Mouse (Mus musculus): Measurements from ENCODE around the gene Btbd11.
A peak's percentile ranks its signal among the peaks of the same experiment; 100 is the strongest.

Gene Btbd11

DNA sequence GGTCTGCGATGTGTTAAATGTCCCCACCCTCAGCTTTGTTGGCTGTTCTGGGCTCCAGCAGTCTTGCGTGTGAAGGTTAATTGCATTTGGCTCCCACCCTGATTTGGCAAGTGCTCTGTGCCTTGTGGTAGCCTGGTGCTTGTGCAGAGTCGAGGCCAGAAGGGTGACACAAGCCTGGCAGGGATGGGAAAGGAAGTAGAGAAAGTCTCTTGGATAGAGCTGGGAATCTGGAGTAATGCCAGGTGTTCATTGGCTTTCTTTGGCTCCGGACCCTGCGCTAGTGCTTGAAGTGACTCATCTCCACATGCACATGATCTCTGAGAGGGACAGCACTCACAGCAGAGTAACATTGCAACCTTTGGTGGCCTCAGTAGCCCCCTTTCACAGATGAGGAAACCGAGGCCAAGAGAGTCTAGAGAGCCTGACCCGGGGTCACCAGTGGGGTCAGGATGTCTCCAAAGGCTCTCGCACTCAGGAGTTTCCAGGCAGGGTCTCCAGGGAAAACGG lies 211.5 kb downstream of the Btbd11 start:
- DNase-seq (ENCODE audit: low read depth) = no peak

DNA sequence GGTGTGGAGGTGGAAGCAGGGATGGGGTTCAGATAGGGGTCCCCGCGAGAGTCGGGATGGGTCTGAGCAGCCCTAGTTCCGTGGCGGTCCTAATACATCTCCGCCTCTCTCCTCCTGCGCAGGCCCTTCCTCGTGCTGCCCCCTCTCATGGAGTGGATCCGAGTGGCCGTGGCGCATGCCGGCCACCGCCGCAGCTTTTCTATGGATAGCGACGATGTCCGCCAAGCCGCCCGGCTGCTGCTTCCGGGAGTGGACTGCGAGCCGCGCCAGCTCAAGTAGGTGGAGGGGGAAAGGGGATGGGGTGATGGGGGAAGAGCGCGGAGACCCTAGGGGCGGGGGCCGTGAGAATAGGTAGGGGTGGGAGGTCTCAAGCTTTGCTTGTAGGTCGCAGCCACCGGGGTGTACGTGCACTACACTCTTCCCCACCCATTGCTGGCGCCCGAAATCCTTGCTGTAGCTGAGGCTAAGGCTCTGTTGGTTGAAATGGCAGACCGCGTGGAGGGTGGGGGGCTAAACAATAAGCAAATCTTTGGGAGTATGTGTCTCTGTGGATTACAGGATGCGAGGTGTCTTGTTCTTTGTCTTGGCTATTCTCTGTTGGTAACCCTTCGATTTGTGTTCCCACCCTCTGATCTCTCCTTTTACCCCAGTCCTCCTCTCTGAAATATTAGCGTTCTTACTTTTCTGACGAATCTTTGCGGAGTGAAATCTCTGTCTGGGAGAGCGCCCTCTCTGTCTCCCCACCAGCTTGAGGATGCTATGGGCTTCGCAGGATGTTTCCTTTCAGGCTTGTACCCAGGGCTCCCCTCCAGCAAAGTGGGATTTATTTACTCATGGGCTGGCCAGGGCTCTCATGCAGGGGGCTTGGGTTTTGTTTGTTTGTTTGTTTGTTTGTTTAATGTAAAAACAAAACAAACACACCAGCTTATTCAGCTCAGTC lies 212.3 kb downstream of the Btbd11 start:
- no peak for DNase-seq (ENCODE audit: low read depth)

DNA sequence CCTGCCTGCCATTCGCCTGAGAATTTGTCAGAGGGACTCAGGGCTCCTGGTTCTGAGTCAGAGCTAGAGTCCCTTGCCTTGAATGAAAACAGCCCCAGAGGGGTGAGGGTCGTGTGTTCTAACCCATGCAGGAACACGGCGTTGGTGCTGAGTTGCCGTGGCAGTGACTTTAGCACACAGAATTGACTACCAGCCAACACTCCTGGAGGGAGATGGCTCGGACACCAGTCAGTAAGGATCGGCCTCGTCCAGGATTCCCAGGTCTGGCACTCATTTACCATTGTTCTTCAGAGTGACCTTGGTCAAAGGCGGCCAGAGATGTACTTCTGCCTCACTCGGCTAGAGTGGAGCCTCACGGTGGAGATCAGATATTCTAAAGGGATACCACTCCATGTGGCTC lies 215.9 kb downstream of the Btbd11 start:
- no peak for DNase-seq (ENCODE audit: low read depth)

DNA sequence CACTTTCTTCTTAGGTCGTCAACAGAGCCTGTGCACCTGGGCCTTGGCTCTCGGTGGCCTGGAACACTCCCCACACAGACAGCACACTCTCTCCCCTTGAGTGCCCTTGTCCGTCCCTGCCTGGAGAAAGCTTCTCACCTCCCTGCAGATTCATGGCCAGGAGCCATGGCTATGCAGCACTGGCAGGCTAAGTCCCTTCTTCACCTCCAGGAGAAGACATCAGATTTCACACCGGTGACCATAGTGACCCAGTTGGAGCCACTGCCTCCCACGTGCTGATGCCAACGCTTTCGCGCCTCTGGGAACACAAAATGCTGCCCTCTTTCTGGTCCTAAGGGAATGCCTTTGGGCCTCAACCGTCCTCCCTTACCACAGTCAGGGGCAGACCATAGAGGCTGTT lies 217.9 kb downstream of the Btbd11 start:
- DNase-seq (ENCODE audit: low read depth) = no peak

DNA sequence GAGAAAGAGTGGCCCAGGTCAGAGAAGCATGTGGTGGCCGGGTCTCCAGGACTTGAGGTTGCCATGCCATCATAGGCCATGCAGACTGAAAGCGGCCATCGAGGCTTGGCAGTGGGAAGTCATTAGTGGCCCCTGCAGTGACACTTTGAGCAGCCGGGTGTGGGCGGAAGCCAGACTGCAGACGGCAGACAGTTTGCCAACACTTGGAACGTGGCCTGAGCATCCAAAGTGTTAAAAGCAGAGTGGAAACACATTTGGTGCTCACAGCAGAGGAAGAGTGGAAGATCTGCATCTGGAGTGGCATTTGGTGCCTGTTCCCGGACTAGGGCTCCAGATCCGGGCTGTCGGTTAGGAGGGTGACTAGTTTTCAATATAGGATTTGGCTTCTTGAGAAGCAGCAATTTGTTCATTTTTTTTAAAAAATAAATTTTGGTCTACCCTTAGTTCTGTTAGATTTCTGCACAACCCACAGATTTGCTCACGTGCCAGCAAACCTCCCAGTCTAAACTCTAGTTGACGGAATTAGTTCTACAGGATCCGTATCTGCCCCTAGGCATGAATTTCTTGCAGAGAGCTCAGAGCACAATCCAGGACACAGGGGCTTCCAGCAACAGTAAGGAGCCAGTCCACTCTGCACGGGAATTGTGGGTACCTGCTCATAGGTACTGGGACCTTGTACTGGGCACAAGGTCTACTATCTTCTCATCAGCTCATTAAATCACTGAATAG lies 222.1 kb downstream of the Btbd11 start:
- DNase-seq (ENCODE audit: low read depth) = no peak

DNA sequence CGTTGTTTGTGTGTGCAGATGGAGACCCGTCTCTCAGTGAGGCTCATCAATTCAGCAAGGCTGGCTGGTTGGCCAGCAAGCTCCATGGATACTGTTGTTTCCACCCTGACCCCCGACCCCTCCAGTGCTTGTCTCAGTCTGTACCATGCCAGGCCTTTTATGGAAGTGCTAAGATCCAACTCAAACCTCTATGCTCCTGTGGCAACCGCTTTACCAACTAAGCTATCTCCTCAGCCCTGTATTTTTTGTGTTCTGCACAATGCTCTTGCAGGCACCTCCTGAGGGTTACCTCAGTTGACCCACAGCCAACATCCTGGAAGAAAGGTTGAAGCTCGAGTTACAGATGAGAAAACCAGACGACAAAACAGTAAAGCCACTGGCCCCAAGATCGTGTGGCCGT lies 230.5 kb downstream of the Btbd11 start:
- DNase-seq (ENCODE audit: low read depth) = no peak

DNA sequence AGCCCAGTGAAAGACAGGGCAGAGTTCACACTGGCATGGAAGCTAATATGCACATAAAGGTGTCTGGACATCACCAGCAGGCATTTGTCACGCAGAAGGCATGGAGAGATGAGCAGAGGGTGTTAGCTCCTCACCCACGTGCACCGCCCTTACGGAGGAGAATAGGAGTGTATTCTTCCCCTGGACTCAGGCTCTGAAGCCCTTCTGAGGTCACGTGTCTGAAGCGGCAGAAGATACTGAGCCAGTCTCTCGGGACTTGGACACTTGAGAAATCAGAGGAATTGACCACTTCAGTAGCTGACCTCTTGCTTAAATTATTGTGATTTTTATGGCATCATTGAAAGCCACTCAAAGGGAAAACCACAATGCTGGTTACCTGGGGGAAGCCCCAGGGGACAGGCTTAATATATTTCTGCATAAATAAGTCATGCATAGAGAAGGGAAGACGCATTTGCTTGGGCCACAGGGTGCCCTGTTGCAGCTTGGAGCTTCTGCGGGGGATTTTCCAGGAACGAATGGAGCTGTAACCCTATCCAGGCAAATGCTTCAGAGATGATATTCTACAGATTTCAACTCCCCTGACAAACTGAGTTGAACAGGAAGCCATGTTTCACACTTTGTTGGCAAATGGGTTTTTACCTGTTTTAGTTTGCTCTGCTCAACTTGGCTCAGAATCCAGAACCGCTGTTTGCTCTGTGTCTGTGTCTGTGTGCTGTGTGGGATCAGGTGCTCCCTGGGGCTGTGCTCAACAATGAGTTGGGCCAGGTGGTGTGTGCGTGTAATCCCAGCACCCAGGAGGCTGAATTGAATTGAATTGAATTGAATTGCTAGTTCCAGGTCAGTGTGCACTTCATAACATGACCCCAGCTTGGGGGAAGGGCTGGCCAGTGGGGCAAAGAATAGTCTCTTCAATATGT lies 231.1 kb downstream of the Btbd11 start:
- DNase-seq (ENCODE audit: low read depth) = no peak

DNA sequence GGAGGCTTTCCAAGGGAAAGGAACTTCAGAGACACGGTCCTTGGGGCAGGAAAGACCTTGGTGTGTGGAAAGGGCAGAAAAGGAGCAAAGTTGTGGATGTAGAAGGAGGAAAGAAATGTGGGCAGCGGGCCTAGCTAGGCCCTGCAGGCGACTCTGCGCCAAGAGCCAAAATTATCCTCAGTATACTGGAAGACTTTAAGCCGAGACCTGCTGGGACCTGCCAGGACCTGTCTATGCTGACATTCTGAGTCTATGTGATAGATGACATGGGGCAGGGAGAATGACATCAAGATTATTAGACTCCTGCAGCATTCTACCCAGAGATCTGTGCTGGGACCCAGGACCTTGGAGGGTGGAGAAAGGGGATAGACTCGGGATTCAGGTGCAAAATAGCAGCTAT lies 234.5 kb downstream of the Btbd11 start:
- no peak for DNase-seq (ENCODE audit: low read depth)

DNA sequence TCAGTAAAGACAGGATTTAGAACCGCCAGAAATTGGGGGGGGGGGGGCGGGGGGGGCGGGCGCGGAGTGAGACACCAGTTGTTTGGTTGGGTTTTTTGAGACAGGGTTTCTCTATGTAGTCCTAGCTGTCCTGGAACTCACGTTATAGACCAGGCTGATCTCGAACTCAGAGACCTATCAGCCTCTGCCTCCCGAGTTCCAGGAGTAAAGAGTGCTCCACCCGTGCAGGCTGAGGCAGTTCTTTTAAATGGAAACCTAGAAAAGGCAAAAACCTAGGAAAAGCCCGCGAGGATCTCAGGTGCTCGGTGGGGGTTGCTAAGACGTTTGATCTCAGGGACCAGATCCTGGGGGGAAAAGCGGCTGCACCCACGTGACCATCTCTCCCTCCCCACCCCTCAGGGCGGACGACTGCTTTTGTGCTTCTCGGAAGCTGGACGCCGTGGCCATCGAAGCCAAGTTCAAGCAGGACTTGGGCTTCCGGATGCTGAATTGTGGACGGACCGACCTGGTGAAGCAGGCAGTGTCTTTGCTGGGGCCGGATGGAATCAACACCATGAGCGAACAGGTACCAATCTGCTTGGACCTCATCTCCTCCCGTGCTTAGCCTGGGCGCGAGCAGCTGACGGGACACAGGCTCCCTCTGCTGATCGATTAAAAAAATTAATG lies 238.0 kb downstream of the Btbd11 start:
- no peak for DNase-seq (ENCODE audit: low read depth)

DNA sequence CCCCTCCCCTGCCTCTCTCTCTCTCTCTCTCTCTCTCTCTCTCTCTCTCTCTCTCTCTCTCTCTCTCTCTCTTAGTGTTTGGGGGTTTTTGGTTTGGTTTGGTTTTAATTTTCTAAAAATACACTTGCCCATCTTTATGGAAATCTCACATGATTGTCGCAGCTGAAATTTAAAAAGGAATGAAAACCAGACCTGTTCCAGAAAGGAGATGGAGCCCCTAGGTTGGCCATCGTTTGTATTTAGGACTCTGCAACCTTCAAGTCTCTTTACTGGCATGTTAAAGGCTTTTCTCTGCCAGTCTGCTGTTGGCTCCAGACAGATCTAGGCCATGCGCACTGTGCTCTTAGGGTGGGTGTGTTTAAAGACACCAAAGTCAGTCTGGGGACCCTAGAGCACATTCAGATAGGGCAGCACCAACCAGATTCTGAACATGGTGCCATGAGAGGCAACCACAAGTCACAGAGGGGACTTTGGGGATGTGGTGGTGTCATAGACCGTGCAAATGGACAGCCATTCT lies 238.6 kb downstream of the Btbd11 start:
- DNase-seq (ENCODE audit: low read depth) = no peak

DNA sequence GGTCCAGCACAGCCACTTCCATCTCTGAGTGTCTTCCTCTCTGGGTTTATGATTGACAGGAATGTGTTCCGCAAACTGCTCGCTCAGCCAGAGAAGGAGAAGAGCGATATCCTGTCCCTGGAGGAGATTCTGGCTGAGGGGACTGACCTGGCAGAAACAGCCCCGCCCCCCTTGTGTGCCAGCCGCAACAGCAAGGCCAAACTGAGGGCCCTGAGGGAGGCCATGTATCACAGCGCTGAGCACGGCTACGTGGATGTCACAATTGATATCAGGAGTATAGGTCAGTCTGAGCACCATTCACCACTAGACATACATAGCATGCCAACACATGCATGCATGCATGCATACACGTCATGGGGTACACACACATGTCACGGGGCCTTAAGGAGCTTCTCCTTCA lies 245.4 kb downstream of the Btbd11 start:
- DNase-seq (ENCODE audit: low read depth) = no peak

DNA sequence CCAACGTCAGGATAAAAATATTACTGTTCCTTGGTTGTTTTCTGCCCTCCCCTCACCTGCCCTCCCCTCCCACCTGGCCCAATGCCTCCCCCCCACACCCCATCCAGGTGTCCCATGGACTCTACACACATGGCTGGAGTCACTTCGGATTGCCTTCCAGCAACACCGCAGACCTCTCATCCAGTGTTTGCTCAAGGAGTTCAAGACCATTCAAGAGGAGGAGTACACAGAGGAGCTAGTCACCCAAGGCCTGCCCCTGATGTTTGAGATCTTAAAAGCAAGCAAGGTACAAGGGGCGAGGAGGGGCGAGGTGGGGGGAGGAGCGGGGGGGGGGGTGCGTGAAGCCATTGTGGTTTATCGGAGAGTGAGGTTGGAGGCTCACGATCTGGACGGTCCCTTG lies 247.0 kb downstream of the Btbd11 start:
- no peak for DNase-seq (ENCODE audit: low read depth)

DNA sequence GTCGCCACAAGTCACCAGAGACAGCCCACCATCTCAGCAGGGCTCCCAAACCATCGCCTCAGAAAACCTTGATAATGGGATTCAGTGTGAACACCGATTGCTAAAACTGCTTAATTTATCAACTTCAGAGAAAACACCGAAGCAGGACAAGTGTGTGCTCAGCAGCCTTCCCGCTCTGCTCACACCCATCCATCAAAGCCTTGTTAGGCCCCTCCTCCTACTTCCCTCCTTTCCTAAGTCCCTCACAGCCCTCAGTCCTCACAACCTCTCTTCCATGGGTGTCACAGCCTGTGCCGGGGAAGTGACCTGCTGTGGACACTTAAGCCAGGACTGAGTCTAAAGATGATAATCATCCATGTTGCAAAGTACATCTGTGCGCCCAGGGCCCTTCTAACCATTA lies 251.0 kb downstream of the Btbd11 start:
- DNase-seq (ENCODE audit: low read depth) = no peak

DNA sequence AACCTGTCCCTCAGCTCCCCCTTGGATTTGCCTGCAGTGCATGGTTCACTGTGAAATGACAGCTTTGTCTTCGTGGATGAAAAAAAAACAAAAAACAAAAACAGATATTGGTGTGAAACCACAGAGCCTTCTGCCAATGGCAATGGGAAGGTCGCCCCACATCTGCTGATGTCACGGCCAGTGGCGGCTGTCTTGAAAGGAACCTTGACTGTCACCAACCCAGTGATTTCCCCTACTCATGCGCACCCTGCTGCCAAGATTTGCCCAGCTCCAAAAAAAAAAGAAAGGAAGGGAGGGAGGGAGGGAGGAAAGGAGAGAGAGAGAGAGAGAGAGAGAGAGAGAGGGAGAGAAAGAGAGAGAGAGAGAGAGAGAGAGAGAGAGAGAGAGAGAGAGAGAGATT lies 251.5 kb downstream of the Btbd11 start:
- no peak for DNase-seq (ENCODE audit: low read depth)

DNA sequence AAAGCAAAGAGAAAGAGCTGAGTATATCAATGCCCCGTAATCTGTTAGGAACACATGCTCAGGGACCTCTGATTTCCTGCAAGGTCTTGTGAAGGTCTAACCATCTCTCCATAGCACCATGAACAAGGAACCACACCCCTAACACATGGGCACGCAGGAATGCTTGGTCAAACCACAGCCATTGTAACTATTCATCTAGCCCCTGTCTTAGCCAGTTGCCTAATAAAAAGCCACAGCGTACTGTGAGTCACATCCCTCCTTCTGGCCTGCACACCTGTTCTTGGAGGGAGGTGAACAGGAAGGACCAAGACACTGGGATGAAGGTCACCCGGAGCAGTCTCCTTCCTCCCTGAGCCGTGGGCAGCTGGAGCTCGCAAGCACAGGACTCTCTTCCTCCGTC lies 253.0 kb downstream of the Btbd11 start:
- no peak for DNase-seq (ENCODE audit: low read depth)

DNA sequence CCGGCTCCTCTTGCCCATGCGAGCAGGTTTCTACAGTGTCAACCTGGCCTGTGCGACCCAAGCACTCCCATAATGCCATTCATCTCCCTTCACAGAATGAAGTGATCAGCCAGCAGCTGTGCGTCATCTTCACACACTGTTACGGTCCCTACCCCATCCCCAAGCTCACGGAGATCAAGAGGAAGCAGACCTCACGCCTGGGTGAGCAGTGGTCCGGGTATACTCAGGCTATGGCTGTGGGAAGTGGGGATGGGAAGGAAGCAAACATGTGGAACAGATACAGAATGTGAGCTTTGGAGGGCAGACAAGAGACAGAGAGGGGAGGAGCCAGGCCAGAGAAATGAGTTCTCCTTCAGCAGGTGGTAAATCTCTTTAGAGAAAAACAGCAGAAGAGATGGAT lies 253.8 kb downstream of the Btbd11 start:
- DNase-seq (ENCODE audit: low read depth) = no peak

DNA sequence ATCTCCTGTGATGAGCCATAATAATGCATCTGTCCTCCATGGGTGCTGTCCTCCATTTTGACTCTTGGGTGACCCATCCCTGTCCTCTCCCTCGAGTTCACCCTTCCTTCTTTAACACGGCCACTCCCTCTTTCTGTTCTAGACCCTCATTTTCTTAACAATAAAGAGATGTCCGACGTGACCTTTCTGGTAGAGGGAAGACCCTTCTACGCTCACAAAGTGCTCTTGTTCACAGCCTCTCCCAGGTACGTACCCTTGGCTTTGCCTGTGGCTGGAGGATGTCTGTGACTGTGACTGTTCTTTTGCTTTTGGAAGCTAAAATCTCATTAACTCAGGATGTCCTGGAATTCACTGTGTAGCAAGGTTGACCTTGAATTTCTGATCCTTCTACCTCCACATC lies 258.7 kb downstream of the Btbd11 start:
- no peak for DNase-seq (ENCODE audit: low read depth)

DNA sequence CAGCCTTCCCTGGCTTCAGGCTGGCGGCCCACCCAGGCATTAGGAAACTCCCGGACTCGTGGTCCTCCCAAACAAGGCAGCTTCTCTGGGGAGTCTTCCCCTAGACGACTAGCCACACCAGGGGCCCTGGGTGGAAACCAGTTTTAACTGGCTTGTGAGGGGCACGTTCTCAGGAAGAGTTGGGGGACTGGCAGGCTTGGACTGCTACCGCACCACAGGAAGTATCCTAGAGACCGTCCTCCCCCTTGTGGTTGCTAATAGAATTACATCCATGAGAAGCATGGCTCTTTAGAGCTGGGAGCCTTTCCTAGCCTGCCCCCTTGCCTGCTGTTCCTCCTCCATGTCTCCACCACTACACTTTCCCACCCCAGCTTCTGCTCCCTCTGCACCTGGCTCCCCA lies 265.1 kb downstream of the Btbd11 start:
- peak; percentile 15 for DNase-seq (ENCODE audit: low read depth)

DNA sequence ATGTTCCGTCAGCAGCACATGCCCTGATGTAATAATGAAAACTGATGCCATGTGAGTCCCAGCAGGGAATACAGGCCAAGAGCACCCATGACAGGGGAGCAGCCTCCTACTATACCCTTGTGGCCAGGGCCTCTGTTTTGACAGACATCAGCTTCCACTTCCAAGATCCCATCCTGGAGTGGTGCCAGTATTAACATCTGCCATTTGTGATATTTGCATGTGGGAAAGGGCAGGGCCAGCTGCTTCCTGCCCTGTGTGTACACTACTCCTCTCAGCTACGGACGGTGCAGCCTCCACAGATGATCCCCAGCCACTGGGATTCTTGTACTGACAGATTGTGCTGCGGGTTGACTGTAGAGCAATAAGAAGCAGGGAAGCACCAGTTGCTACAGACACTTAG lies 269.3 kb downstream of the Btbd11 start:
- DNase-seq (ENCODE audit: low read depth) = no peak

DNA sequence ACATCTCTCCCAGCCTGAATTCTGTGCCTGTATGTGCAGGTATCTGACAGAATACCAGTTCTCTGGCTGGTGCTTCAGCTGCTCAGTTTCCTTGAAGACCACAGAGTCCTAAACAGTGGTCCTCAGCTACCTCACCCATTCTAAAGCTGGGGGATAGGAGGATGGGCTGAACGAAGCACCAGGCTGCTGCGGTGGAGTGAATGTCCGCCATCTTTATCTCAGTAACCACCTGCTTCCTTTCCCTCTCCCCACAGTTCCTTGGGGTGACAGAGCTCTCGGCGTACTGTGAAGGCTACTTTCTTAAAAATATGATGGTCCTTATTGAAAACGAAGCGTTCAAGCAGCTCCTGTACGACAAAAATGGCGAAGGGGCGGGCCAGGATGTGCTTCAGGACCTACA lies 271.3 kb downstream of the Btbd11 start:
- no peak for DNase-seq (ENCODE audit: low read depth)

DNA sequence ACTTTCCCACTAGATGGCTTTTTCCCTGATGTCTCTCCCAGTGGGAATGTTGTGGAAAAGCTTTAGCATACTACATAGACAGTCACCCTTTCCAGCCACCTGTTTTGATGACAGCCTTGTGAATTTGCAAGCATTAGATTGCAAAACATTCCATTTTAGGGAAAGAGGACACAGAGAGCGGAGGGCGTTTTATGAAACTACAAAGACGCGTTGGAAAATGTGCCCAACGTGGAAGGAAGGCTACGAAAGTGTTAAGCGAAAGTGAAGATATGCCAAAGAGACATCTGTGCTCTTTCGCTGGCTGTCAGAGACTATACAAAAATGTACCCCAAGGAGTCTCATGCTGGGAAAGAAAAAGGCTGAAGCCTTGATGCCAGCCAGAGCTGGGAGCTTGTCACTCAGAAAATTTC lies 286.9 kb downstream of the Btbd11 start:
- no peak for DNase-seq (ENCODE audit: low read depth)

Data from c-Kit-positive CD71-positive TER-119-negative erythroid progenitor cells, embryonic 14.5 days (primary cell).